Mouse (Mus musculus): Measurements from ENCODE around the gene Defb20.

Defb20 gene

GRCm38 (mm10) chr2:152498020-152498419 is 21.2 kb downstream of the Defb20 start:
- DNase-seq (ENCODE audit: low spot score in 2 of 2): no peak

DNA sequence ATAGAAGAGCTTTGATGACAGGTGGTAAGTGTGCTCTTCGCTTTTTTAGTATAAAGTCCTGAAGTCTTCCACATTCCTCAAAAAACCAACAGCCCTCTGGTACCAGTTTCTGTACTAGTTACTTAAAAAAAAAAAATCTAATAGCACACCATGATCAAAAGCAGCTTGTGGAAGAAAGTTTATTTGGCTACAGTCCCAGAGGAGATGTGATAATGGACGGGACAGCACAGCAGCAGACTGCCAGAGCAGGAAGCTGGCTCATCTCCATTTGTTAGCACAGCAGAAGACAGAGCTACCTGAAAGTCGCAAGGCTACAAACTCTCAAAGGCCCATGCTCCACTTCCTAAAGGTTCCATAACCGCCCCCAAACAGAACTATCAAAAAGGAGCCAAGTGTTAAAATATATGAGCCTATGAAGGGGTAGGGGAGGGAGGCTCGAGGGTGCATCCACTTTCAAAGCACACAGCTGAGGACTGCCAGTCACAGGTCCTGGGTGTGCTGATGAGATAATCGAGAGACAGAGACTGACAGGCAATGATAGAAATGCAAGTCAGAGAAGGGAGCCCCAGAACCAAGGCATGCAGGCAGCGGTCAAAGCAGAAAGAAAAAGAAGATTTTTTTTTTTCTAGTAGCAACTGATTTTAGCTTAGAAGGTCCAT is 23.5 kb downstream of the Defb20 start:
- no peak for DNase-seq (ENCODE audit: low spot score in 2 of 2)

DNA sequence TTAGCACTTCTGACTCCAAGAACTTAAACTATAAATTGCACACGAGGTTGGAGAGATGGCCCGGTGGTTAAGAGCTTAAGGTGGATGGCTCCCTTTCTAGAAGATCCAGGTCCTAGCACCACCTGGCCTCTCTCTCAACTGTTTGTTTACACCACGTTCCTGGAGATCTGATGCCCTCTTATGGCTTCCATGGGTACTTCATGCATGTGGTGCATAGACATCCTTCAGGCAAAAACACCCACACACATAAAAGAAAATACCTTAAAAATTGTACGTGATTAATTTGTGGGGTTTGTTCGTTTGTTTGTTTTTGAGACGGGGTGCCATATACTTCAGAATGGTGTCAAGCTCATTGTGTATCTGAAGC is 24.0 kb downstream of the Defb20 start:
- no peak for DNase-seq (ENCODE audit: low spot score in 2 of 2)

GRCm38 (mm10) chr2:152503950-152504349 is 27.1 kb downstream of the Defb20 start:
- DNase-seq (ENCODE audit: low spot score in 2 of 2): no peak

GRCm38 (mm10) chr2:152511592-152511991 is 34.7 kb downstream of the Defb20 start, which contains the start of gene Defb26:
Gene Defb26 (minus strand): TSS chr2:152511692.
- no peak for DNase-seq (ENCODE audit: low spot score in 2 of 2)

- DNase-seq (ENCODE audit: low spot score in 2 of 2): no peak
Observed at GRCm38 (mm10) chr2:152516084-152516483, 39.2 kb downstream of the Defb20 start.

DNA sequence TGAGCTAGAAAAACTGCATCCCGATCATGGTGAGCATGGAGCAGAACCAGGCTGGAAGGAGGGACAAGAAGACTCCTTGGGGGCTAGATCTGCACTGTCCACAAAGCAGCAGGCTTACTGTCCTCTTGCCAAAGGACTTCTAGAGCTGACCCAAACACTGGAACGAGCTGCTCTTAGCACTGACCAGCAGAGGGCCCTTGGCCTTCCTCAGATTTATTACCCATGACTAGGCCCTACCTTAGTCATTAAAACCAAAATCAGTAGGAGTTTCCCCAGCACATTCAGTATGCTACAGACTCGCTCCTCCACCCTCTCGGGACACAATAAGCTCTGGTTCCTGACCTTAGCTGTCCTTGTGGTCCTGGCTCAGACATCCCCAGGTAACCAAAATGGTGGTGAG is 41.1 kb downstream of the Defb20 start, which contains the start of gene Defb28:
TSS of gene Defb28 (plus strand) at position 275 of the 400 bp plus-strand sequence.
- no peak for DNase-seq (ENCODE audit: low spot score in 2 of 2)

All from spleen, postnatal 36 days (tissue).